Mouse (Mus musculus) liver, postnatal 0 days (tissue): ENCODE results near the gene Tnrc6a. TPM values are rescaled to one million over a fixed set of nuclear protein-coding genes. Genes with fewer than 3 reads are reported as not detected.

Experiments
- ATAC-seq: fragments of 200-750 bp; cut with Nextera tagmentation; 2 replicates; pipeline ENCODE4 v1.8.0; 2017; ENCODE audit warnings: mild to moderate bottlenecking, moderate library complexity
- DNase-seq: peaks from one replicate; pipeline ENCODE4 v3.0.0-alpha.2; 2016
- H3K27ac ChIP-seq: fragments of 300-500 bp; sonication (generic); 2 replicates; pipeline ENCODE4 v1.5.1; 2014; ENCODE audit warnings: antibody characterized with exemption, moderate library complexity, mild to moderate bottlenecking, low read depth
- H3K27me3 ChIP-seq: fragments of 300-500 bp; sonication (generic); 2 replicates; pipeline ENCODE4 v1.6.1; 2014; ENCODE audit warnings: low read length, control low read depth, mixed read lengths; ENCODE audit not compliant: insufficient read depth
- H3K36me3 ChIP-seq: fragments of 300-500 bp; sonication (generic); replicated peaks from 2 replicates; pipeline ENCODE4 v1.6.1; 2014; ENCODE audit warnings: mild to moderate bottlenecking, control low read depth, low read length, moderate library complexity, mixed read lengths; ENCODE audit not compliant: insufficient read depth
- H3K4me1 ChIP-seq: fragments of 300-500 bp; sonication (generic); 2 replicates; pipeline ENCODE4 v1.6.1; 2014; ENCODE audit warnings: antibody characterized with exemption, mild to moderate bottlenecking, control low read depth; ENCODE audit not compliant: insufficient read depth
- H3K4me2 ChIP-seq: fragments of 300-500 bp; sonication (generic); 2 replicates; pipeline ENCODE4 v1.6.1; 2014; ENCODE audit warnings: low read depth, mild to moderate bottlenecking, low read length, moderate library complexity, mixed read lengths
- H3K4me3 ChIP-seq: fragments of 300-500 bp; sonication (generic); 2 replicates; pipeline ENCODE4 v1.5.1; 2014; ENCODE audit warnings: low read depth, low read length
- H3K9ac ChIP-seq: fragments of 300-500 bp; sonication (generic); replicated peaks from 2 replicates; pipeline ENCODE4 v1.6.1; 2014; ENCODE audit warnings: mild to moderate bottlenecking, moderate library complexity
- H3K9me3 ChIP-seq: fragments of 300-500 bp; sonication (generic); 2 replicates; pipeline ENCODE4 v1.6.1; 2016; ENCODE audit warnings: mild to moderate bottlenecking, control low read depth, low read length, mixed read lengths
- CTCF ChIP-seq: sonication (generic); IDR thresholded peaks from 2 replicates; pipeline ENCODE4 v1.5.1; 2016; ENCODE audit warnings: antibody characterized with exemption, low read depth
- EP300 ChIP-seq: IDR thresholded peaks from 2 replicates; pipeline ENCODE4 v1.6.1; 2016; ENCODE audit warnings: antibody characterized with exemption, low read depth, mild to moderate bottlenecking
- WGBS: fragments of 180-500 bp; shearing (Covaris S2); extraction: QIAGEN DNeasy Blood & Tissue Kit; methylation state at CpG from one replicate; pipeline ENCODE4 v1.1.7; 2014; ENCODE audit not compliant: insufficient replicate concordance; 5-methylcytosine and 5-hydroxymethylcytosine counted together
- polyA plus RNA-seq: library from polyadenylated mRNA; unstranded; fragments of >200 nt; fragmentation: Nextera tagmentation; extraction: Ambion mirVana; gene quantifications from 2 replicates; pipeline ENCODE4 v1.2.1, GENCODE M21; 2015

Tnrc6a gene
- polyA plus RNA-seq, 1 experiment from 2014 or later: 26.8 TPM

GRCm38 (mm10) chr7:123214365-123215075, 90.8 kb downstream of the Tnrc6a start, which contains the start of gene Slc5a11:
Slc5a11 (plus strand) TSS chr7:123214780.
- Histone ChIP-seq H3K4me2 (no peak within 1 kb of the TSS), H3K27me3 (no peaks in the 10 kb centered on the region), H3K9me3 (no peaks in the 10 kb centered on the region), H3K4me1 (no peaks in the 10 kb centered on the region), H3K27ac (no peak within 1 kb of the TSS), H3K4me3 (no peak within 1 kb of the TSS), H3K36me3 (no peaks in the 10 kb centered on the region), H3K9ac (no peak within 1 kb of the TSS)
- TF ChIP-seq EP300 (no peak), CTCF (no peak)
- WGBS: 49% methylated on average over 8 of the region's 8 CpGs
- no peak for DNase-seq
- no peak for ATAC-seq

DNA sequence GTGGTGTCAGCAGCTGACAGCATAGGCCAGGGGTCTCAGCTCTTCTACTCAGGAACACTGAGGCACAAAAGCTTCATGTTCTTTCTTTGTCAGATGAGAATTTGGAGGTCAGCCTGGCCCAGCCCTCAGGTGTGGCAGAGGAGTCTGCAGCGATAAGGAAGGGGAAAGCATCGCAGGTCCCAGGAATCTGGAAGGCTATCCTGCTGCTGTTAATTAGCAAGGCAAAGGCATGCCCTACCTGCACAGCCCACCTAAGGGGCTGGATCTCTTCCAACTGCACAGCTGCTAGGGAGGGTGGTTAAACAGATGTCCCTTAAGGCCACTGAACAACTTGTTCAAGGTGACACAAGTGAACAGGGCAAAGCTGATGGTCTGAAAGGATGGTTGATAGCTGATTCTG, 91.5 kb downstream of the Tnrc6a start:
- ATAC-seq (no peak), DNase-seq (no peak)
- no peak for TF ChIP-seq EP300
- TF ChIP-seq CTCF: no peak
- H3K27me3 ChIP-seq: no peaks in the 10 kb centered on the region
- no peak overlapping the region for H3K9ac ChIP-seq
- H3K9me3 ChIP-seq: no peaks in the 10 kb centered on the region
- no peak overlapping the region for H3K27ac ChIP-seq
- H3K4me2 ChIP-seq: no peak overlapping the region
- 81% methylated on average over 2 of the region's 2 CpGs for WGBS
- H3K36me3 ChIP-seq: no peaks in the 10 kb centered on the region
- H3K4me3 ChIP-seq: no peak overlapping the region
- no peaks in the 10 kb centered on the region for H3K4me1 ChIP-seq

- no peaks in the 10 kb centered on the region for H3K9me3 ChIP-seq
- WGBS: 66% methylated on average over 7 of the region's 7 CpGs
- H3K9ac ChIP-seq: no peak overlapping the region
- H3K27me3 ChIP-seq: no peaks in the 10 kb centered on the region
- H3K36me3 ChIP-seq: no peaks in the 10 kb centered on the region
- H3K4me1 ChIP-seq: no peaks in the 10 kb centered on the region
- H3K27ac ChIP-seq: no peak overlapping the region
- no peak overlapping the region for H3K4me3 ChIP-seq
- no peak for DNase-seq
- ATAC-seq: no peak
- TF ChIP-seq CTCF: no peak
- TF ChIP-seq EP300: no peak
- H3K4me2 ChIP-seq: no peak overlapping the region
Observed at GRCm38 (mm10) chr7:123217448-123218354, 94.0 kb downstream of the Tnrc6a start.

DNA sequence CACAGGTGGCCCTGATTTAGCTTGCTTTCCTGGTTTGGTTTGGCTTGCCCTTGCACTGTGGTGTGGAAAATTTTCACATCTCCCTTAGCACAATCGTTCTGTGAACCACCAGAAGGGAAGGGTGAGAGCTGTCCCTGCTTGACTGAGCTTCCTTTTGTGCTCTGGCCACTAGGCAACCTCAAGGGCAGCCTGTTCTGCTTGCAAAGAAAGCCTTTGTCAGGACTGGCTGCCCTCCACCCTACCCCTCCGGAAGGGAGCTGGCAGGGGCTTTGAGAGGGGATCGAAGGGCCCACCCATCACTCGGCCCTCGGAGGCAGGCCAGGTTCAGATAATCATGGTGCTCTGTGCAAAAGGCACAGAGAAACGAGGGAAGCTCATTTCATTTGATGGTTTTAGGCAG, 94.9 kb downstream of the Tnrc6a start:
- WGBS: 49% methylated on average over 6 of the region's 6 CpGs
- no peaks in the 10 kb centered on the region for H3K4me1 ChIP-seq
- H3K36me3 ChIP-seq: no peaks in the 10 kb centered on the region
- TF ChIP-seq CTCF (no peak), EP300 (no peak)
- H3K27me3 ChIP-seq: no peaks in the 10 kb centered on the region
- no peak overlapping the region for H3K27ac ChIP-seq
- ATAC-seq (no peak), DNase-seq (no peak)
- H3K4me3 ChIP-seq: no peak overlapping the region
- H3K9me3 ChIP-seq: no peaks in the 10 kb centered on the region
- no peak overlapping the region for H3K9ac ChIP-seq
- no peak overlapping the region for H3K4me2 ChIP-seq

DNA sequence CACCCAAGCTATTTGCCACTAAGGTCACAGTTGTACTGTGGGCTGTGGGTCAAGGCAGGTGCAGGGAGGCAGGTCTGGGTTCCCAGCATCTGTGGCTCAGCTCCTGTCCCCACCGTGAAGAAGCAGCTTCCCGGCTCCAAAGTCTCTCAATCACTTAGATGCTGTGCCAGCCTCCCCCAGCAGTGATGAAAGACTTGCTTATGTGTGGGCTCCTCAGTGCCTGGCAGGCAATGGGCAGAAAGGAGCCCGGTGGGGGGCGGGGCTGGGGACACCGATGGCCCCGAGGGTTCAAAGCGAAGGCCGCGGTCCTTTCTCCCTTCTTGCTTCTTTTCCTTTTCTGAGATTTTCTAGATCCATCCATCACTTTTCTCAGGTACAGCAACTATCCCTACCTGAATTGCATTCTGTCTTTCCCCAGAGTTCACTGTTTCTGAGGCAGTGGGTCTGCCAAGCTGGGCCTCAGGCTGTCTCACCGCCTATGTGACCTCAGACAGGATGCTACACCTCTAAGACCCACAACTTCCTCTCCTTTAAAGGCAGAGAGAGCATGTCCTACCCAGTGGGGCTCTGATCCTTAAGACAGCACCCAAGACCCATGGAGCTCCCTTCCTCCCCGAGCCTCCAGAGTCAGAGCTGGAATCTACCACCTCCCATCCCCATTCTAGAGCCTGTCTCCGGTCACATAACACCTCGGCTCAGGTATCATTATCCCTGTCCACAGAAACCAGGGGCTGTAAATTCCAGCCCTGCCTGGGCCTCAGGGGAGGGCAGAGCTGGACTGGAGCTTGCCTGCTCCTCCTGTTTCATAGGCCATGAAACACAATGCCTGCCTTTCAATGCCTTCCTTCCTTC, 96.3 kb downstream of the Tnrc6a start:
- no peaks in the 10 kb centered on the region for H3K27me3 ChIP-seq

DNA sequence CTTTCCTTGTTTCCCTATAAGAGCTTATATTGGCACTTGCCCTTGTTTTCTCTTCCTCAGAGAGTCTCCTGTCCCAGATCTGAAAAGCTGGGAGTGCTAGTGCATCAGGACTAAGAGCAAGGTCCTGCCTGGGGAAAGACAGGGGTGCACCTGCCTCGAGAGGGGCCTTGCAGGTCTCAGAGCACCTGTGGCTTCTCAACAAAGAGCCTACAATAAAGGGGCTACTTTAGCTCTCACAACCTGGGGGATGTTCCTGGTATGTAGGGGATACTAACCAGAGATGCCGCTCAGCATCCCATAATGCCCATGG, 96.9 kb downstream of the Tnrc6a start:
- H3K4me3 ChIP-seq: no peak overlapping the region
- ATAC-seq: no peak
- H3K4me2 ChIP-seq: no peak overlapping the region
- no peak for TF ChIP-seq EP300
- TF ChIP-seq CTCF: no peak
- no peaks in the 10 kb centered on the region for H3K27me3 ChIP-seq
- no peak overlapping the region for H3K27ac ChIP-seq
- 68% methylated on average over 2 of the region's 2 CpGs for WGBS
- no peak for DNase-seq
- H3K9ac ChIP-seq: no peak overlapping the region
- H3K9me3 ChIP-seq: no peaks in the 10 kb centered on the region
- no peaks in the 10 kb centered on the region for H3K4me1 ChIP-seq
- no peaks in the 10 kb centered on the region for H3K36me3 ChIP-seq

More for the DNA sequence above, 96.3 kb downstream of the Tnrc6a start:
- Histone ChIP-seq H3K36me3 (no peaks in the 10 kb centered on the region), H3K4me2 (no peak overlapping the region), H3K4me3 (no peak overlapping the region), H3K27ac (no peak overlapping the region), H3K9ac (no peak overlapping the region), H3K9me3 (no peaks in the 10 kb centered on the region), H3K4me1 (no peaks in the 10 kb centered on the region)
- TF ChIP-seq CTCF (no peak), EP300 (no peak)
- ATAC-seq (no peak), DNase-seq (no peak)
- 72% methylated on average over 13 of the region's 13 CpGs for WGBS
